Mouse (Mus musculus) heart, embryonic 11.5 days (tissue): ENCODE data around the gene Nod1. TPM values are rescaled to one million over a fixed set of nuclear protein-coding genes. Genes with fewer than 3 reads are reported as not detected.

Experiments used
- ATAC-seq: fragments of 200-750 bp; cut with Nextera tagmentation; replicated peaks from 2 replicates; pipeline ENCODE4 v1.8.0; 2017; ENCODE audit warnings: moderate library complexity; ENCODE audit not compliant: insufficient number of reproducible peaks, low FRiP score, low TSS enrichment
- H3K27ac ChIP-seq: fragments of 300-500 bp; sonication (generic); 2 replicates; pipeline ENCODE4 v1.5.1; 2014; ENCODE audit warnings: mild to moderate bottlenecking, low read depth, low read length
- H3K27me3 ChIP-seq: fragments of 300-500 bp; sonication (generic); 2 replicates; pipeline ENCODE4 v1.6.1; 2014; ENCODE audit warnings: mild to moderate bottlenecking, low read length, mixed read lengths; ENCODE audit not compliant: control insufficient read depth, insufficient read depth
- H3K36me3 ChIP-seq: fragments of 300-500 bp; sonication (generic); 2 replicates; pipeline ENCODE4 v1.6.1; 2014; ENCODE audit warnings: mild to moderate bottlenecking, low read length, moderate library complexity, mixed read lengths; ENCODE audit not compliant: control insufficient read depth, insufficient read depth
- H3K4me1 ChIP-seq: fragments of 300-500 bp; sonication (generic); 2 replicates; pipeline ENCODE4 v1.6.1; 2014; ENCODE audit warnings: low read length; ENCODE audit not compliant: control insufficient read depth, insufficient read depth
- H3K4me2 ChIP-seq: fragments of 300-500 bp; sonication (generic); 2 replicates; pipeline ENCODE4 v1.6.1; 2014; ENCODE audit warnings: mild to moderate bottlenecking, moderate library complexity
- H3K4me3 ChIP-seq: fragments of 300-500 bp; sonication (generic); 2 replicates; pipeline ENCODE4 v1.5.1; 2014; ENCODE audit warnings: low read depth, low read length
- H3K9ac ChIP-seq: fragments of 300-500 bp; sonication (generic); 2 replicates; pipeline ENCODE4 v1.6.1; 2014; ENCODE audit warnings: mild to moderate bottlenecking, low read depth, low read length, moderate library complexity
- H3K9me3 ChIP-seq: fragments of 300-500 bp; sonication (generic); replicated peaks from 2 replicates; pipeline ENCODE4 v1.6.1; 2016; ENCODE audit warnings: low read length; ENCODE audit not compliant: control insufficient read depth
- whole genome bisulfite sequencing: fragments of 180-500 bp; shearing (Covaris S2); extraction: QIAGEN DNeasy Blood & Tissue Kit; methylation state at CpG from one replicate; pipeline ENCODE4 v1.1.7; 2014; ENCODE audit not compliant: insufficient replicate concordance; 5-methylcytosine and 5-hydroxymethylcytosine counted together
- polyA plus RNA-seq: library from polyadenylated mRNA; unstranded; fragments of >200 nt; fragmentation: Nextera tagmentation; extraction: Ambion mirVana; gene quantifications from 2 replicates; pipeline ENCODE4 v1.2.1, GENCODE M21; 2014

The Nod1 gene
- polyA plus RNA-seq, 1 experiment from 2014 or later: 2.3 TPM

- no peak overlapping the region for H3K27ac ChIP-seq
- H3K27me3 ChIP-seq: no peaks in the 10 kb centered on the region
- 49% methylated on average over 4 of the region's 4 CpGs for WGBS
- H3K36me3 ChIP-seq: no peaks in the 10 kb centered on the region
- H3K4me1 ChIP-seq: no peaks in the 10 kb centered on the region
- H3K9me3 ChIP-seq: no peaks in the 10 kb centered on the region
- H3K9ac ChIP-seq: no peak overlapping the region
- H3K4me2 ChIP-seq: no peak overlapping the region
- no peak for ATAC-seq
- no peak overlapping the region for H3K4me3 ChIP-seq
These were observed 56.2 kb downstream of the Nod1 start for GRCm38 (mm10) chr6:54916163-54916562.

- H3K4me1 ChIP-seq: no peaks in the 10 kb centered on the region
- 66% methylated on average over 4 of the region's 4 CpGs for WGBS
- no peak overlapping the region for H3K4me2 ChIP-seq
- H3K9ac ChIP-seq: no peak overlapping the region
- H3K36me3 ChIP-seq: no peaks in the 10 kb centered on the region
- H3K27ac ChIP-seq: no peak overlapping the region
- H3K4me3 ChIP-seq: no peak overlapping the region
- no peak for ATAC-seq
- no peaks in the 10 kb centered on the region for H3K9me3 ChIP-seq
- no peaks in the 10 kb centered on the region for H3K27me3 ChIP-seq
These were observed 57.4 kb downstream of the Nod1 start for GRCm38 (mm10) chr6:54914977-54915376.

GRCm38 (mm10) chr6:54906053-54907040 lies 66.1 kb downstream of the Nod1 start:
- Histone ChIP-seq H3K9me3 (no peaks in the 10 kb centered on the region), H3K4me2 (no peak overlapping the region), H3K4me1 (no peaks in the 10 kb centered on the region), H3K36me3 (no peaks in the 10 kb centered on the region), H3K27ac (no peak overlapping the region), H3K27me3 (no peaks in the 10 kb centered on the region), H3K4me3 (no peak overlapping the region), H3K9ac (no peak overlapping the region)
- WGBS: 84% methylated on average over 10 of the region's 10 CpGs
- no peak for ATAC-seq

GRCm38 (mm10) chr6:54902547-54902946 lies 69.9 kb downstream of the Nod1 start:
- no peaks in the 10 kb centered on the region for H3K36me3 ChIP-seq
- no peaks in the 10 kb centered on the region for H3K9me3 ChIP-seq
- H3K4me2 ChIP-seq: no peak overlapping the region
- no peak for ATAC-seq
- H3K4me1 ChIP-seq: no peaks in the 10 kb centered on the region
- no peak overlapping the region for H3K4me3 ChIP-seq
- H3K27ac ChIP-seq: no peak overlapping the region
- H3K27me3 ChIP-seq: no peaks in the 10 kb centered on the region
- H3K9ac ChIP-seq: no peak overlapping the region
- WGBS: 85% methylated on average over 2 of the region's 2 CpGs

- ATAC-seq: no peak
- Histone ChIP-seq H3K4me3 (no peak overlapping the region), H3K9me3 (no peaks in the 10 kb centered on the region), H3K27ac (no peak overlapping the region), H3K9ac (no peak overlapping the region), H3K36me3 (no peaks in the 10 kb centered on the region), H3K4me2 (no peak overlapping the region), H3K4me1 (no peaks in the 10 kb centered on the region), H3K27me3 (no peaks in the 10 kb centered on the region)
- WGBS: 79% methylated on average over 2 of the region's 2 CpGs
These were observed 72.2 kb downstream of the Nod1 start for GRCm38 (mm10) chr6:54900256-54900655.

GRCm38 (mm10) chr6:54891384-54891783 lies 81.0 kb downstream of the Nod1 start:
- ATAC-seq: no peak
- Histone ChIP-seq H3K4me3 (no peak overlapping the region), H3K4me1 (no peaks in the 10 kb centered on the region; the same call in 1 of the 2 replicates), H3K4me2 (no peak overlapping the region), H3K27ac (no peak overlapping the region), H3K9me3 (no peaks in the 10 kb centered on the region), H3K36me3 (no peaks in the 10 kb centered on the region), H3K27me3 (no peaks in the 10 kb centered on the region), H3K9ac (no peak overlapping the region)
- WGBS: 75% methylated on average over 3 of the region's 3 CpGs

- Histone ChIP-seq H3K27ac (no peak overlapping the region), H3K9me3 (no peaks in the 10 kb centered on the region), H3K4me2 (no peak overlapping the region), H3K27me3 (no peaks in the 10 kb centered on the region), H3K4me3 (no peak overlapping the region), H3K36me3 (no peaks in the 10 kb centered on the region), H3K9ac (no peak overlapping the region), H3K4me1 (no peaks in the 10 kb centered on the region; the same call in 1 of the 2 replicates)
- 86% methylated on average over 9 of the region's 9 CpGs for WGBS
- no peak for ATAC-seq
These were observed 82.2 kb downstream of the Nod1 start for GRCm38 (mm10) chr6:54890221-54890620.

- Histone ChIP-seq H3K4me1 (no peaks in the 10 kb centered on the region; the same call in 1 of the 2 replicates), H3K36me3 (no peaks in the 10 kb centered on the region), H3K4me2 (no peak overlapping the region), H3K27ac (no peak overlapping the region), H3K9ac (no peak overlapping the region), H3K9me3 (no peaks in the 10 kb centered on the region), H3K4me3 (no peak overlapping the region), H3K27me3 (no peaks in the 10 kb centered on the region)
- WGBS: 78% methylated on average over 7 of the region's 7 CpGs
- ATAC-seq: no peak
These were observed 86.2 kb downstream of the Nod1 start for GRCm38 (mm10) chr6:54886195-54886594.

- no peak for ATAC-seq
- Histone ChIP-seq H3K9me3 (no peaks in the 10 kb centered on the region), H3K4me2 (no peak overlapping the region), H3K27ac (no peak overlapping the region), H3K36me3 (no peaks in the 10 kb centered on the region), H3K9ac (no peak overlapping the region), H3K4me3 (no peak overlapping the region), H3K4me1 (no peaks in the 10 kb centered on the region; the same call in 1 of the 2 replicates), H3K27me3 (no peaks in the 10 kb centered on the region)
- 76% methylated on average over 2 of the region's 2 CpGs for WGBS
These were observed 89.0 kb downstream of the Nod1 start for GRCm38 (mm10) chr6:54883424-54883823.
